Mouse (Mus musculus): ENCODE measurements at regions not wholly inside any gene's neighbourhood (a gene's known extent, or its start where the extent isn't known, plus 50 kb on each side); places are given as distances from the start of the nearest gene placed in this dataset.

GRCm38 (mm10) chr1:41243000-41243399 is 437.6 kb downstream of the Tmem182 start:
- no peak for DNase-seq (ENCODE audit: low spot score in 2 of 2)

- no peak for DNase-seq (ENCODE audit: low spot score in 2 of 2)
These were observed 439.2 kb downstream of the Tmem182 start for GRCm38 (mm10) chr1:41244627-41245026.

GRCm38 (mm10) chr1:41264214-41264613 is 458.8 kb downstream of the Tmem182 start:
- no peak for DNase-seq (ENCODE audit: low spot score in 2 of 2)

- no peak for DNase-seq (ENCODE audit: low spot score in 2 of 2)
These were observed 465.8 kb downstream of the Tmem182 start for GRCm38 (mm10) chr1:41271111-41271730.

GRCm38 (mm10) chr1:41274573-41275270 is 469.3 kb downstream of the Tmem182 start:
- no peak for DNase-seq (ENCODE audit: low spot score in 2 of 2)

- DNase-seq (ENCODE audit: low spot score in 2 of 2), result no peak
These were observed 469.8 kb downstream of the Tmem182 start for GRCm38 (mm10) chr1:41275271-41275624.

GRCm38 (mm10) chr1:41275642-41276041 is 470.2 kb downstream of the Tmem182 start:
- no peak for DNase-seq (ENCODE audit: low spot score in 2 of 2)

GRCm38 (mm10) chr1:41276303-41276702 is 470.9 kb downstream of the Tmem182 start:
- no peak for DNase-seq (ENCODE audit: low spot score in 2 of 2)

- DNase-seq (ENCODE audit: low spot score in 2 of 2), result no peak
These were observed 479.8 kb downstream of the Tmem182 start for GRCm38 (mm10) chr1:41285221-41285620.

- no peak for DNase-seq (ENCODE audit: low spot score in 2 of 2)
These were observed 480.8 kb downstream of the Tmem182 start for GRCm38 (mm10) chr1:41286221-41286620.

GRCm38 (mm10) chr1:41326861-41327480 is 521.6 kb downstream of the Tmem182 start:
- no peak for DNase-seq (ENCODE audit: low spot score in 2 of 2)

- DNase-seq (ENCODE audit: low spot score in 2 of 2), result no peak
These were observed 544.7 kb downstream of the Tmem182 start for GRCm38 (mm10) chr1:41349798-41350758.

GRCm38 (mm10) chr1:41359061-41359460 is 553.7 kb downstream of the Tmem182 start:
- DNase-seq (ENCODE audit: low spot score in 2 of 2), result no peak

GRCm38 (mm10) chr1:41361512-41361911 is 556.1 kb downstream of the Tmem182 start:
- DNase-seq (ENCODE audit: low spot score in 2 of 2), result no peak

GRCm38 (mm10) chr1:41380013-41380412 is 574.6 kb downstream of the Tmem182 start:
- DNase-seq (ENCODE audit: low spot score in 2 of 2), result no peak

GRCm38 (mm10) chr1:41381487-41381886 is 576.1 kb downstream of the Tmem182 start:
- no peak for DNase-seq (ENCODE audit: low spot score in 2 of 2)

GRCm38 (mm10) chr1:41384731-41385130 is 579.3 kb downstream of the Tmem182 start:
- no peak for DNase-seq (ENCODE audit: low spot score in 2 of 2)

GRCm38 (mm10) chr1:41386435-41386834 is 581.0 kb downstream of the Tmem182 start:
- no peak for DNase-seq (ENCODE audit: low spot score in 2 of 2)

- peak in 1 of 2 experiments; percentile 40 for DNase-seq (ENCODE audit: low spot score in 2 of 2)
These were observed 584.9 kb downstream of the Tmem182 start for GRCm38 (mm10) chr1:41390102-41390884.

GRCm38 (mm10) chr1:41391071-41391470 is 585.7 kb downstream of the Tmem182 start:
- no peak for DNase-seq (ENCODE audit: low spot score in 2 of 2)

GRCm38 (mm10) chr1:41393287-41393686 is 587.9 kb downstream of the Tmem182 start:
- no peak for DNase-seq (ENCODE audit: low spot score in 2 of 2)

Data from adrenal gland, postnatal 4 days (tissue).